Mouse (Mus musculus) cerebellum, adult 2 months (tissue): ENCODE data around the gene Lrrc39. TPM values are rescaled to one million over a fixed set of nuclear protein-coding genes. Genes with fewer than 3 reads are reported as not detected.
A peak's percentile ranks its signal among the peaks of the same experiment; 100 is the strongest.

Experiments used
- DNase-seq, 2 experiments: peaks; one replicate each; pipeline ENCODE4 v3.0.0; 2021
- H3K27ac ChIP-seq: fragments of 200-500 bp; 2 replicates; pipeline ENCODE4 v1.5.1; 2012; ENCODE audit warnings: low read length, control low read depth, inconsistent platforms; ENCODE audit not compliant: insufficient read depth
- H3K27me3 ChIP-seq: fragments of 200-500 bp; 2 replicates; pipeline ENCODE4 v1.6.1; 2012; ENCODE audit warnings: inconsistent platforms, mild to moderate bottlenecking, low read length, moderate library complexity; ENCODE audit not compliant: control insufficient read depth, insufficient read depth
- H3K4me1 ChIP-seq: fragments of 200-500 bp; 2 replicates; pipeline ENCODE4 v1.6.1; 2011; ENCODE audit warnings: low read length; ENCODE audit not compliant: control insufficient read depth, insufficient read depth
- H3K4me3 ChIP-seq: fragments of 200-500 bp; replicated peaks from 2 replicates; pipeline ENCODE3; 2011; ENCODE audit warnings: mild to moderate bottlenecking, low read depth, low read length, control low read depth; ENCODE audit not compliant: insufficient read depth
- CTCF ChIP-seq: fragments of 200-500 bp; IDR thresholded peaks from 2 replicates; pipeline ENCODE4 v1.5.1; 2011; ENCODE audit warnings: low read depth, mild to moderate bottlenecking, control low read depth, low read length, moderate library complexity, borderline replicate concordance; ENCODE audit not compliant: insufficient read depth
- POLR2A ChIP-seq: fragments of 200-500 bp; IDR thresholded peaks from 2 replicates; pipeline ENCODE4 v1.6.1; 2011; ENCODE audit warnings: low read length, control low read depth, borderline replicate concordance; ENCODE audit not compliant: insufficient read depth
- WGBS: fragments of 180-500 bp; shearing (Covaris S2); methylation state at CpG from one replicate; pipeline ENCODE4 v1.1.7; 2018; 5-methylcytosine and 5-hydroxymethylcytosine counted together
- polyA plus RNA-seq: library from polyadenylated mRNA; depleted of rRNA; stranded (reverse); fragments of >200 nt; gene quantifications from 2 replicates; pipeline ENCODE4 v1.2.3, GENCODE M21; 2012; rRNA removed

Lrrc39 gene
- polyA plus RNA-seq = 0.11 and 0.21 TPM in 2 replicates

DNA sequence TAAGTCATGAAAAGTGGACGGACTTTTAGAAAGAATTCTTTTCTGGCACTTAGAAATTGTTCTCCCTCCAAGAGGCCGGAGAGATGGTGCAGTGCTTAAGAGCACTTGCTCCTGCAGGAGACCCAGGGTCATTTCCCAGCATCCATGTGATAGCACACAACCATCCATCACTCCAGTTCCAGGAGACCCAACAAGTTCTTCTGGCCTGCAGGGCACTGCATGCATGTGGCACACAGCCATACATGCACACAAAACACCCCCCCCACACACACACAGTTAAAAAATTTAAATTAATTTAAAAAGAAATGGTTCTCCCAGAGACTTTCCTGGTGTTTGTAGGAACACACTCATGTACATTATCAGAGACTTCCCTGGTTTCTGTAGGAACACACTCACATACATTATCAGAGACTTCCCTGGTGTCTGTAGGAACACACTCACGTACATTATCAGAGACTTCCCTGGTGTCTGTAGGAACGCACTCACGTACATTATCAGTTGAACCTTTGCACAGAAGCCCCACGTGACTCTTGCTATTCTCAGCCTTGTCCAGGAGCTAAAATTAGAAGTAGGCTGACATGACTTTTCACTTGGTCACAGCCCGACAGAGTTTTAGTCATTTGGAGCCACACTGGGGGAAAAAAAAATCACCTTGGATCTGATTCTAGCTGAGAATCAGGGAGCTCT is at the start of gene Lrrc39:
Lrrc39 (plus strand) TSS at position 566 of the 687 bp plus-strand sequence.
- no peak for TF ChIP-seq POLR2A
- H3K4me3 ChIP-seq = no peak within 1 kb of the TSS
- H3K4me1 ChIP-seq = no peaks in the 10 kb centered on the region
- H3K27ac ChIP-seq = no peak within 1 kb of the TSS
- peak in 1 of 2 experiments; percentile 57 for DNase-seq
- 74% methylated on average over 7 of the region's 7 CpGs for WGBS
- H3K27me3 ChIP-seq = no peaks in the 10 kb centered on the region

GRCm38 (mm10) chr3:116520141-116520761 is 42.5 kb upstream of the Lrrc39 start:
- TF ChIP-seq POLR2A = no peak
- no peak for TF ChIP-seq CTCF
- no peak overlapping the region for H3K4me3 ChIP-seq
- H3K27me3 ChIP-seq = no peaks in the 10 kb centered on the region
- no peak for DNase-seq
- 71% methylated on average over 12 of the region's 12 CpGs for WGBS
- no peaks in the 10 kb centered on the region for H3K4me1 ChIP-seq
- H3K27ac ChIP-seq = no peak overlapping the region

DNA sequence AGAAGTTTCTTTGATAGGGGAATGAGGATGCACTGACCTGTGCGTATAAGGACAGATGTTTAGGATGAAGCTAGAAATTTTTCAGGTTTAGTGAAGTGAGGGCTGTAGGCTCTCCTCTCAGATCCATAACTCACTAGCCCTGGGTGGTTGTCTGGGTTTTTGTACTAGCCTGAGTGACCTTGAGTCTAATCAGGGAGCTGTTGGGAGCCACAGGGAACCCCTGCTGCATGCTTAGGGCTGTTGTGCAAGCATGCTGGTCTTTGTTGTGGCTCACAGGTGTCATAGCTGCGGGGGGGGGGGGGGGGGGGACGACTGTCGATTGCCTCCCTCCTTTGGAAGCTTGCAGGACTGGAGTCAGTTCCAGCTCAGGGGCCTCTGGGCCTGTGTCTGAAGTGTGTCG is 33.0 kb upstream of the Lrrc39 start:
- H3K4me3 ChIP-seq = no peak overlapping the region
- TF ChIP-seq POLR2A = no peak
- no peak for TF ChIP-seq CTCF
- no peaks in the 10 kb centered on the region for H3K4me1 ChIP-seq
- no peak for DNase-seq
- no peak overlapping the region for H3K27ac ChIP-seq
- no peaks in the 10 kb centered on the region for H3K27me3 ChIP-seq
- 43% methylated on average over 5 of the region's 5 CpGs for WGBS

DNA sequence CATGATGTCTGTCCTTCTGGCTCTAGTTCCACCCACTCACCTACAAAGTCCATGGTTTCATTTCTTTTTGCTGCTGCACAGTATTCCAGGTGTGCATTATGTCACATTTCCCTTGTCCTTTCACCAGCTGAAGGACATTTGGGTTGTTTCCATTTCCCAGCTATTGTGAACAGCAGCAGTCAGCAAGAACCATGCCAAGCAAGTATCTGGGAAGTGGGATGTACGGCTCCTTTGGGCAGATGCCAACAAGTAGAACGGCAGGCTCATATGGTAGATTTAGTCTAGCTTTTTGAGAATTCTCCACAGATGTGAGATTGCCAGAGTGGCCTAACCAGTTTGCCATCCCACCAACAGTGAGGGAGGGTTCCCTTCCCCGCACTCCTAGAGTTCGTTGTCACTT is 31.9 kb upstream of the Lrrc39 start:
- Histone ChIP-seq H3K4me1 (no peaks in the 10 kb centered on the region), H3K27ac (no peak overlapping the region), H3K4me3 (no peak overlapping the region), H3K27me3 (no peaks in the 10 kb centered on the region)
- TF ChIP-seq POLR2A (no peak), CTCF (no peak)
- 44% methylated on average over 4 of the region's 4 CpGs for WGBS
- no peak for DNase-seq

GRCm38 (mm10) chr3:116536428-116537199 is 26.2 kb upstream of the Lrrc39 start:
- Histone ChIP-seq H3K4me1 (no peaks in the 10 kb centered on the region), H3K27ac (no peak overlapping the region), H3K27me3 (no peaks in the 10 kb centered on the region), H3K4me3 (no peak overlapping the region)
- no peak for DNase-seq
- 64% methylated on average over 16 of the region's 16 CpGs for WGBS
- no peak for TF ChIP-seq POLR2A
- no peak for TF ChIP-seq CTCF

- H3K4me3 ChIP-seq = no peak overlapping the region
- TF ChIP-seq CTCF (no peak), POLR2A (no peak)
- H3K4me1 ChIP-seq = no peaks in the 10 kb centered on the region
- WGBS = 50% methylated on average over 6 of the region's 6 CpGs
- H3K27me3 ChIP-seq = no peaks in the 10 kb centered on the region
- H3K27ac ChIP-seq = no peak overlapping the region
- no peak for DNase-seq
These were observed 25.6 kb upstream of the Lrrc39 start for GRCm38 (mm10) chr3:116537200-116537573.

DNA sequence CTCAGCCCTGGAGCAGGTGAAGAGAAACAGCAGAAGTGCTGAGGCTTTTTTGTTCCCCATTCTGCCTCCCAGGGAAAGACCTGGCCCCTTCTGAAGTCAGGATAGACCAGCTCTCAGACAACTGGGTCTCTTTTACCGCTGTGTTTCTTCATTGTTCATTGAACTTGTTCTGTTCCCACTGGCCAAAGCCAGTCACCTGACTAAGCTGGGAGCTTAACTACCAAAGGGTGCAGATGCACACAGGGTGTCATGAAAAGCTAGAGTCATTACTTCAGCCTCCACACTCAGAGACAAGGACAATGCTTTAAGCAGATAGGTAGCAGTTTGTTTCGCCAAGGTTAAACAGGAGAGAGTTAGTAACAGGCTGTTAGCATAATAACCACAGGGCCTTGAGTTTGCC is 20.7 kb upstream of the Lrrc39 start:
- Histone ChIP-seq H3K4me1 (no peaks in the 10 kb centered on the region), H3K4me3 (no peak overlapping the region), H3K27me3 (no peaks in the 10 kb centered on the region), H3K27ac (no peak overlapping the region)
- TF ChIP-seq POLR2A (no peak), CTCF (no peak)
- DNase-seq = no peak
- WGBS = 80% methylated on average over 2 of the region's 2 CpGs

DNA sequence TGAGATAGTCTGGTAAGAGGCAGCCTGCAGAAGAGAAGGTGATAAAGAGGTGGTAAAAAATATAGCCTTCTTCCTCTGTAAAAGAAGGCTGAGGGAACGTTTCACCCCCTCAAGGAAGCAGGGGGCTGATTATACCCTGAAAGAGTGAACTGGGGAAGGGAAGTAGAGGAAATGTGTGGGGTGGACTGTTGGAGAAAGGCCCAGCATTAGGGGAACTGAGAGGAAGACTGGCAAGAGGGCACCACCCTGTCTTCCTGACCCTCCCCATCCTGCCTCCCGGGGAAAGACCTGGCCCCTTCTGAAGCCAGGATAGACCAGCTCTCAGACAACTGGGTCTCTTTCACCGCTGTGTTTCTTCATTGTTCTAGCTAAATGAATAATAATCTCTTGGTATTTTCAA is 20.2 kb upstream of the Lrrc39 start:
- no peak overlapping the region for H3K4me3 ChIP-seq
- TF ChIP-seq CTCF = no peak
- no peak for TF ChIP-seq POLR2A
- no peaks in the 10 kb centered on the region for H3K4me1 ChIP-seq
- no peak for DNase-seq
- no peak overlapping the region for H3K27ac ChIP-seq
- 81% methylated on average over 3 of the region's 3 CpGs for WGBS
- no peaks in the 10 kb centered on the region for H3K27me3 ChIP-seq
